Mouse (Mus musculus) small intestine, adult 2 months (tissue): ENCODE measurements around the gene Ccna1. TPM values are rescaled to one million over a fixed set of nuclear protein-coding genes. Genes with fewer than 3 reads are reported as not detected.

Source experiments
- H3K27ac ChIP-seq: fragments of 200-500 bp; 2 replicates; pipeline ENCODE4 v1.5.1; 2012; ENCODE audit warnings: low read depth, low read length, control low read depth, inconsistent platforms; ENCODE audit not compliant: insufficient read depth
- H3K27me3 ChIP-seq: fragments of 200-500 bp; 2 replicates; pipeline ENCODE4 v1.6.1; 2012; ENCODE audit warnings: mild to moderate bottlenecking, moderate library complexity, low read length, inconsistent platforms; ENCODE audit not compliant: control insufficient read depth, insufficient read depth
- H3K36me3 ChIP-seq: fragments of 200-500 bp; 2 replicates; pipeline ENCODE4 v1.6.1; 2012; ENCODE audit warnings: mild to moderate bottlenecking, low read length, control low read depth, inconsistent platforms; ENCODE audit not compliant: control insufficient read depth, insufficient read depth
- H3K4me1 ChIP-seq: fragments of 200-500 bp; 2 replicates; pipeline ENCODE4 v1.6.1; 2012; ENCODE audit warnings: low read length, inconsistent platforms, mixed read lengths; ENCODE audit not compliant: control insufficient read depth, insufficient read depth, insufficient read length
- H3K4me3 ChIP-seq: fragments of 200-500 bp; 2 replicates; pipeline ENCODE4 v1.5.1; 2012; ENCODE audit warnings: low read depth, mild to moderate bottlenecking, control low read depth, inconsistent platforms, low read length, moderate library complexity
- CTCF ChIP-seq: fragments of 200-500 bp; IDR thresholded peaks from 2 replicates; pipeline ENCODE4 v1.5.1; 2012; ENCODE audit warnings: low read depth, mild to moderate bottlenecking, control low read depth, inconsistent platforms, low read length, moderate library complexity, mixed read lengths; ENCODE audit not compliant: insufficient replicate concordance, insufficient read length; ENCODE audit errors: extremely low read depth
- POLR2A ChIP-seq: fragments of 200-500 bp; IDR thresholded peaks from 2 replicates; pipeline ENCODE4 v1.6.1; 2012; ENCODE audit warnings: low read depth, mild to moderate bottlenecking, control low read depth, inconsistent platforms, low read length, moderate library complexity
- WGBS: fragments of 180-500 bp; shearing (Covaris S2); methylation state at CpG from one replicate; pipeline ENCODE4 v1.1.7; 2018; 5-methylcytosine and 5-hydroxymethylcytosine counted together
- polyA plus RNA-seq: library from polyadenylated mRNA; depleted of rRNA; stranded (reverse); fragments of >200 nt; gene quantifications from 2 replicates; pipeline ENCODE4 v1.2.3, GENCODE M21; 2012

The Ccna1 gene
- polyA plus RNA-seq, 1 experiment, result 0.20 TPM

GRCm38 (mm10) chr3:55093161-55093560 lies 37.9 kb upstream of the Ccna1 start:
- Histone ChIP-seq H3K27me3 (no peaks in the 10 kb centered on the region), H3K36me3 (no peaks in the 10 kb centered on the region), H3K4me3 (no peak overlapping the region), H3K27ac (no peak overlapping the region), H3K4me1 (peaks cover 7% of the 10 kb centered on the region; the same call in 1 of the 2 replicates)
- TF ChIP-seq CTCF (no peak), POLR2A (no peak)
- 60% methylated on average over 1 of the region's 1 CpGs for WGBS

GRCm38 (mm10) chr3:55089291-55089690 lies 34.0 kb upstream of the Ccna1 start:
- no peaks in the 10 kb centered on the region for H3K36me3 ChIP-seq
- 21% methylated on average over 4 of the region's 4 CpGs for WGBS
- TF ChIP-seq POLR2A (no peak), CTCF (no peak)
- H3K27ac ChIP-seq, result peak overlapping the region; percentile 85
- H3K4me1 ChIP-seq, result peaks cover 7% of the 10 kb centered on the region; the same call in 1 of the 2 replicates
- peak overlapping the region; percentile 30; the same call in 1 of the 2 replicates for H3K4me3 ChIP-seq
- no peaks in the 10 kb centered on the region for H3K27me3 ChIP-seq

- 28% methylated on average over 3 of the region's 3 CpGs for WGBS
- no peaks in the 10 kb centered on the region for H3K27me3 ChIP-seq
- H3K4me1 ChIP-seq, result peaks cover 7% of the 10 kb centered on the region; the same call in 1 of the 2 replicates
- H3K27ac ChIP-seq, result peak overlapping the region; percentile 85
- TF ChIP-seq POLR2A (no peak), CTCF (no peak)
- H3K4me3 ChIP-seq, result peak overlapping the region; percentile 30; the same call in 1 of the 2 replicates
- H3K36me3 ChIP-seq, result no peaks in the 10 kb centered on the region
Measured at GRCm38 (mm10) chr3:55088843-55089242, 33.5 kb upstream of the Ccna1 start.

GRCm38 (mm10) chr3:55088359-55088758 lies 33.1 kb upstream of the Ccna1 start:
- 17% methylated on average over 4 of the region's 4 CpGs for WGBS
- no peak for TF ChIP-seq POLR2A
- no peak for TF ChIP-seq CTCF

GRCm38 (mm10) chr3:55087360-55087759 lies 32.1 kb upstream of the Ccna1 start:
- H3K4me1 ChIP-seq, result peaks cover 7% of the 10 kb centered on the region; the same call in 1 of the 2 replicates
- H3K4me3 ChIP-seq, result no peak overlapping the region
- no peaks in the 10 kb centered on the region for H3K27me3 ChIP-seq
- H3K27ac ChIP-seq, result no peak overlapping the region
- no peak for TF ChIP-seq CTCF
- no peak for TF ChIP-seq POLR2A
- 61% methylated on average over 4 of the region's 4 CpGs for WGBS
- H3K36me3 ChIP-seq, result no peaks in the 10 kb centered on the region

More at GRCm38 (mm10) chr3:55088359-55088758, 33.1 kb upstream of the Ccna1 start:
- Histone ChIP-seq H3K4me1 (peaks cover 7% of the 10 kb centered on the region; the same call in 1 of the 2 replicates), H3K4me3 (peak overlapping the region; percentile 27), H3K36me3 (no peaks in the 10 kb centered on the region), H3K27me3 (no peaks in the 10 kb centered on the region), H3K27ac (peak overlapping the region; percentile 85)

- H3K4me1 ChIP-seq, result peaks cover 7% of the 10 kb centered on the region; the same call in 1 of the 2 replicates
- H3K27ac ChIP-seq, result no peak overlapping the region
- no peaks in the 10 kb centered on the region for H3K27me3 ChIP-seq
- WGBS, result 90% methylated on average over 5 of the region's 5 CpGs
- H3K4me3 ChIP-seq, result no peak overlapping the region
- H3K36me3 ChIP-seq, result no peaks in the 10 kb centered on the region
- TF ChIP-seq POLR2A (no peak), CTCF (no peak)
Measured at GRCm38 (mm10) chr3:55086948-55087347, 31.6 kb upstream of the Ccna1 start.

GRCm38 (mm10) chr3:55085716-55086115 lies 30.4 kb upstream of the Ccna1 start:
- no peaks in the 10 kb centered on the region for H3K36me3 ChIP-seq
- H3K4me1 ChIP-seq, result peaks cover 7% of the 10 kb centered on the region; the same call in 1 of the 2 replicates
- TF ChIP-seq CTCF (no peak), POLR2A (no peak)
- WGBS, result 77% methylated on average over 3 of the region's 3 CpGs
- H3K27me3 ChIP-seq, result no peaks in the 10 kb centered on the region
- H3K27ac ChIP-seq, result no peak overlapping the region
- H3K4me3 ChIP-seq, result no peak overlapping the region

- Histone ChIP-seq H3K27ac (no peak overlapping the region), H3K4me3 (no peak overlapping the region), H3K4me1 (peaks cover 7% of the 10 kb centered on the region; the same call in 1 of the 2 replicates), H3K36me3 (no peaks in the 10 kb centered on the region), H3K27me3 (no peaks in the 10 kb centered on the region)
- no peak for TF ChIP-seq CTCF
- TF ChIP-seq POLR2A, result no peak
- 74% methylated on average over 6 of the region's 6 CpGs for WGBS
Measured at GRCm38 (mm10) chr3:55084781-55085180, 29.5 kb upstream of the Ccna1 start.
